Mouse (Mus musculus): ENCODE data around the gene Ky. TPM values are rescaled to one million over a fixed set of nuclear protein-coding genes. Genes with fewer than 3 reads are reported as not detected.

The Ky gene
- total RNA-seq, 1 experiment from 2014 or later: 1.1 TPM

DNA sequence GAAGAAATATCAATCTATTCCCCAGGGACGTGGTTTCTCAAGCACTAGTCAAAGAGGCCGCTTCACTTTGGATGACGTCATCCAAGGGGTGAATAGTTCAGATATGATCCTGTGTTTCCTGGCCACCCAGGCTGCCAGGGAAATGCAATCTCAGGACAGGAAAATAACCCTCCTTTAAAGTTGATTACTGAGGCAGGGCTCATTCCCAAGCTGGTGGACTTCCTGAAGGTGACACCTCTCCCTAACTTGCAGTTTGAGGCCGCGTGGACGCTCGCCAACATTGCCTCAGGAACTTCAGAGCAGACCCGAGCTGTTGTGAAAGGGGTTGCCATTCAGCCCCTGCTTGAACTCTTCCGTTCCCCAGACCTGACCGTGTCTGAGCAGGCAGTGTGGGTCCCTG lies 46.2 kb downstream of the Ky start:
- no peak for DNase-seq

DNA sequence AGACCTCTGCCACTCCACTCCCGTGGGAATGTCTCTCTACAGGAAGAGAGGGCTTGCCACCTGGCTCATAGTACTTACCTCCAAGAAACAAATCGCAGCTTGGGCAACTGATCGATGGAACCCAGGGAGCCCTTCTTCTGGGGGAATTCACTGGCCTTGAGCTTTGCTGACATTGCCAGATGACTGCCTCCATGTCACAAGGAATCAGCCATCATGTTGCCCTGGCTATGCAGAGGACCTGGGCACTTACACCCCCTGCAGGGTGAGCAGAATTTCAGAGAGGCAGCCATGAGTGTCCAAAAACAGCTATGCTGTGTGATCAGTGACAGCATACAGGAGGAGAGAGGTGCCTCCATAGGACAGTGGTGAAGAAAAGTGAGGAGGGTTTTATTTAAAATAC lies 48.2 kb downstream of the Ky start:
- DNase-seq: no peak

DNA sequence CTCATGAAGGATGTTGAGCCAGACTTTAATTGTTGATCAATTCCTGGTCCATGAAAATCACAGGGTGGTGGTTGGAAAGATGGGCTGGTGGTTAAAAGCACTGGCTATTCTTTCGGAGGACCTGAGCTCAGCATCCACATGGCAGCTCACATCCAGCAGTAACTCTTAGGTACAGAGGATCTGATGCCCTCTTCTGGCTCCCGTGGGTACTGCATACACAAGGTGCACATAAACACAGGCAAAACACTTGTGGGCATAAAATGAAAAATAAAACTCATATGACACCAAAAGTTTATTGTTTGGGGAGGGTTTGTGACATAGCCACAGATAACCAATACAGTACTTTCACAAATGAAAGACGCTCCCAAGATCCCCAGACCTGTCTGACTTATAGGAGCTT lies 52.9 kb downstream of the Ky start:
- no peak for DNase-seq

DNA sequence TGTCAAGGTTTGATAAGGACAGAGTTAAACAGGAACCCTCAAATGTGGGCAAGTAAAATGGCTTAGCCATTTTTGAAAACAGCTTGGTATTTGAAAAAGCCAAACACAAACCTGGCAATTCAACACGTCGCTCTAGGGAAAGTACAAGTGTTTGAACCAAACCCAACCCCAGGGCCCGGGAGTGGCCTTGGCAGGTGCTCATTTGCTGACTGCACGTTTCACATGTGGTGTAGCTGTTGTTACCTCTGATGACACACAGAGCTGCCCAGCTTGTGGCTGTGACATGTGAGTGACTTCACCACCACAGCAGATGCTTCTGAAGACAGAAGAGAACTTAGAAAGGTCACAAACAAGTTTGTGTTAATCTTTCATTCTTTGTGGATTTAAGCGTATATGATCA lies 67.3 kb downstream of the Ky start:
- no peak for DNase-seq

DNA sequence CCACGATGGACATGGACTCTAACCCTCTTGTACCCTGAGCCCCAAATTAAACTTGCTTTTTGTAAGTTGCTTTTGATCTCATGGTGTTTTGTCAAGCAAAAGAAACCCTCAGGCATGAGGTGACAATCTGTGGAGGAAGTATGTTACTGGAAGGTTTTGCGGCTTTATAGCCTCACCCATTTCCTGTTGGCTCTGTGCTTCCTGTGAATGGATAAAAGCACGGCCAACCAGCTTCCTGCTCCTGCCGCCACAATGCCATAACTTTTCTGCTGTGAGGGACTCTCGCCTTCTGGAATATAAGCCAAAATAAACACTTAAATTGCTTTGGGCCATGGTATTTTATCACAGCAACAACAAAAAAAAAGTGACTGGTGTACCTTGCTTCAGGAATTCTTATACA lies 71.9 kb downstream of the Ky start:
- no peak for DNase-seq

DNA sequence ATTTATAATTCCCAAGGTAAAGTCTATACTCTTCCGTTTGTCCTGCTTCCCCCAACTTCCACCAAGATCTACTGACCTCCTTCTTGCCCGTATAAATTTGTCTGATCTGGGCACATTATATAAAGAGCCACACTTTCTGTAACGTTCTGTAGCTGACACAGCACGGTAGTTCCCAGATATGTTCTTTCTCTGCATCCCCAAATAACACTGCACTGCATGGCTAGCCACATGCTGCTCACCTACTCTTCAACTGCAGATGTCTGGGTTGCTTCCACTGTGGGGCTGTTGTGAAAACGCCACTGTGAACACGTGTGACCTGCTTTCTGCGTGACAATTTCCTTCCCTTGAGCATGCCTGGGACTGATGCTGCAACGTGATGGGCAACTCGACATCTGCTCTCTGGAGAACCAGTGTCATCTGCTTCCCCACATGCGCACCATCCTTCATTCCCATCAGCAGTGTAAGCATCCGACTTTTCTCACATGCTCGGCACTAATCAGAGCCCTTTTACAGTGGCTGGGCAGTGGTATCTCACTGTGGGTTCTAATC lies 76.4 kb downstream of the Ky start:
- no peak for DNase-seq

DNA sequence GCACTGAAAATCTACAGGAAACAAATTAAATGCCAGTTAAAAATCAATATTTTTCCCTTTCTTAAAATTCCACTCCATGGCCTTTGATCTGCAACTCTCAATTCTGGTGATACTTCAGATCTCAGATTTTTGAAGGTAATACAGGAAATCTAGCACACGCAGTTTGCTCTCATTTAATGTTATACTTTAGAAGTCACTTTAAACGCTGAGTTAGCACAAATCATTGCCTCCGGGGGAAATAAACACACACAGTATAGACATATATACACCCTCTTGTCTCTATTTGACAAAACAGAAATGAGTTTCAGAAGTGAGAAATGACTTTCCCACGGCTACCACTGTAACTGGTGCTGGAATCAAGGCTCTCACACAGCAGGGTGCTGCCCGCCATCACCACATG lies 81.8 kb downstream of the Ky start:
- DNase-seq: no peak

DNA sequence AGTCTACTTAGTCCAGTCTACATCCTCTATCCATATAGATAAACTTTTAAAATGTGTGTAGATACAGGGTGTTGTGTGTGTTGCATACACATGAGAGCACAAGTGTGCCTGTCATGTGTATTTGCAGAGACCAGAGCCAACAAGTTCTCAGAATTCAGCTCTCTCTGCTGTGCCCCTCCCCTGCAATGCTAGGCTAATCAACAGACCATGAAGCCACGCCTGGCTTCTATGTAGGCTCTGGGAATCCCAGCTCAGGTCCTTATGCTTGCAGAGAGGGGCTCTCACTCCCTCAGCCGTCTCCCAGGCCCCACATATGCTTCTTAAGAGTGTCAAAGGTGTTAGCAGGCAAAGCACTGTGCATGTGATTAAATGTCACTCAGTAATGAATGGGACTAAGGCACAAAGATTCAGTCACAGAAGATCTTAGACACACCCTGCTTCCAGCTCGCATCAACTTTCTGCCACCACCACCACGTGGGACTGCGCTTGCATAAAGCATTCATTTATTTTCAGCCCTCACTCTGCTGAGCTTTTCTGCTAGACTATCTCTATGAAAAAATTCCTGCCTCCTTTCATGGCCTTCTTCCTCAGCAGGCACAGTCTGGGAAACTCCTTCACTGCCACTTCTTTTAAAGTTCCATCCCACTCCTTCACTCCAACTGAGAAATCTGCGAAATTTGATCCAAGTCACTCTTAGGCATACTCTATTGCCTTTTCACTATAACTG lies 89.3 kb downstream of the Ky start:
- no peak for DNase-seq

Other genes starting within 250 kb of the Ky start
- 2.9 and 3.8 TPM in 2 replicates for gene Ephb1, start 151.1 kb upstream of the Ky start, total RNA-seq (2021)
- gene Anapc13, start 120.5 kb downstream of the Ky start, total RNA-seq (2021): 304 and 351 TPM in 2 replicates
- gene Cep63, start 120.8 kb downstream of the Ky start, total RNA-seq (2021): 37.2 and 41.8 TPM in 2 replicates
- 231 and 242 TPM in 2 replicates for gene Amotl2, start 210.9 kb downstream of the Ky start, total RNA-seq (2021)

All from adrenal gland, postnatal 25 days (tissue).